Mouse (Mus musculus): ENCODE results near the gene Coq10b.

- TF ChIP-seq POLR2AphosphoS5 (IDR thresholded peaks at IDR 0.05; ENCODE audit: insufficient replicate concordance, low read depth, low read length) = no peak
- no peak for TF ChIP-seq CTCF (IDR thresholded peaks at IDR 0.05; ENCODE audit: low read depth, low read length)
These were observed 40.1 kb upstream of the Coq10b start for GRCm38 (mm10) chr1:55012513-55012912.
